Mouse (Mus musculus) lung, embryonic 14.5 days (tissue): ENCODE measurements at regions not wholly inside any gene's neighbourhood (a gene's known extent, or its start where the extent isn't known, plus 50 kb on each side); places are given as distances from the start of the nearest gene placed in this dataset.

Source experiments
- ATAC-seq: fragments of 200-750 bp; cut with Nextera tagmentation; 2 replicates; pipeline ENCODE4 v1.8.0; 2017; ENCODE audit warnings: mild to moderate bottlenecking, moderate TSS enrichment, moderate library complexity; ENCODE audit not compliant: insufficient read depth
- DNase-seq: peaks from one replicate; pipeline ENCODE4 v3.0.0-alpha.2; 2015
- H3K27ac ChIP-seq: fragments of 300-500 bp; sonication (generic); 2 replicates; pipeline ENCODE4 v1.5.1; 2014; ENCODE audit warnings: low read depth, mild to moderate bottlenecking, moderate library complexity
- H3K27me3 ChIP-seq: fragments of 300-500 bp; sonication (generic); 2 replicates; pipeline ENCODE4 v1.6.1; 2014; ENCODE audit warnings: low read length, control low read depth; ENCODE audit not compliant: insufficient read depth
- H3K36me3 ChIP-seq: fragments of 300-500 bp; sonication (generic); 2 replicates; pipeline ENCODE4 v1.6.1; 2014; ENCODE audit warnings: control low read depth; ENCODE audit not compliant: insufficient read depth
- H3K4me1 ChIP-seq: fragments of 300-500 bp; sonication (generic); 2 replicates; pipeline ENCODE4 v1.6.1; 2014; ENCODE audit warnings: antibody characterized with exemption, control low read depth; ENCODE audit not compliant: insufficient read depth
- H3K4me2 ChIP-seq: fragments of 300-500 bp; sonication (generic); 2 replicates; pipeline ENCODE4 v1.6.1; 2014; ENCODE audit warnings: mild to moderate bottlenecking
- H3K4me3 ChIP-seq: fragments of 300-500 bp; sonication (generic); 2 replicates; pipeline ENCODE4 v1.5.1; 2014; ENCODE audit warnings: low read depth, low read length
- H3K9ac ChIP-seq: fragments of 300-500 bp; sonication (generic); 2 replicates; pipeline ENCODE4 v1.6.1; 2014
- H3K9me3 ChIP-seq: fragments of 300-500 bp; sonication (generic); 2 replicates; pipeline ENCODE4 v1.6.1; 2016; ENCODE audit warnings: low read depth, low read length, control low read depth
- CTCF ChIP-seq: IDR thresholded peaks from 2 replicates; pipeline ENCODE4 v1.5.1; 2016; ENCODE audit warnings: antibody characterized with exemption, low read depth
- WGBS: fragments of 180-500 bp; shearing (Covaris S2); extraction: QIAGEN DNeasy Blood & Tissue Kit; methylation state at CpG from one replicate; pipeline ENCODE4 v1.1.7; 2014; 5-methylcytosine and 5-hydroxymethylcytosine counted together

GRCm38 (mm10) chr10:126422066-126422465, 456.1 kb downstream of the Lrig3 start:
- Histone ChIP-seq H3K9ac (no peak overlapping the region), H3K27me3 (no peaks in the 10 kb centered on the region), H3K4me3 (no peak overlapping the region), H3K27ac (no peak overlapping the region), H3K36me3 (no peaks in the 10 kb centered on the region), H3K4me1 (no peaks in the 10 kb centered on the region), H3K9me3 (no peaks in the 10 kb centered on the region), H3K4me2 (no peak overlapping the region)
- ATAC-seq (no peak), DNase-seq (peak; percentile 50)
- 40% methylated on average over 6 of the region's 6 CpGs for WGBS
- no peak for TF ChIP-seq CTCF

GRCm38 (mm10) chr10:126413786-126414185, 447.8 kb downstream of the Lrig3 start:
- Histone ChIP-seq H3K9me3 (no peaks in the 10 kb centered on the region), H3K27ac (no peak overlapping the region), H3K4me3 (no peak overlapping the region), H3K4me2 (no peak overlapping the region), H3K36me3 (no peaks in the 10 kb centered on the region), H3K9ac (no peak overlapping the region), H3K4me1 (no peaks in the 10 kb centered on the region), H3K27me3 (no peaks in the 10 kb centered on the region)
- ATAC-seq (no peak), DNase-seq (peak; percentile 2)
- 32% methylated on average over 7 of the region's 7 CpGs for WGBS
- TF ChIP-seq CTCF: no peak

- H3K4me3 ChIP-seq: no peak overlapping the region
- ATAC-seq: no peak
These were observed 426.3 kb downstream of the Lrig3 start for GRCm38 (mm10) chr10:126392235-126392634.

GRCm38 (mm10) chr10:126391770-126392169, 425.8 kb downstream of the Lrig3 start:
- no peak overlapping the region for H3K27ac ChIP-seq
- H3K27me3 ChIP-seq: no peaks in the 10 kb centered on the region
- no peak overlapping the region for H3K4me2 ChIP-seq
- H3K9ac ChIP-seq: no peak overlapping the region
- no peaks in the 10 kb centered on the region for H3K36me3 ChIP-seq
- no peak for TF ChIP-seq CTCF
- H3K4me3 ChIP-seq: no peak overlapping the region
- H3K4me1 ChIP-seq: no peaks in the 10 kb centered on the region
- peak; percentile 11 for DNase-seq
- WGBS: 36% methylated on average over 6 of the region's 6 CpGs
- no peaks in the 10 kb centered on the region for H3K9me3 ChIP-seq
- no peak for ATAC-seq

More at GRCm38 (mm10) chr10:126392235-126392634, 426.3 kb downstream of the Lrig3 start:
- WGBS: 57% methylated on average over 2 of the region's 3 CpGs
- DNase-seq: peak; percentile 6
- no peak for TF ChIP-seq CTCF
- Histone ChIP-seq H3K9ac (no peak overlapping the region), H3K27ac (no peak overlapping the region), H3K36me3 (no peaks in the 10 kb centered on the region), H3K27me3 (no peaks in the 10 kb centered on the region), H3K9me3 (no peaks in the 10 kb centered on the region), H3K4me1 (no peaks in the 10 kb centered on the region), H3K4me2 (no peak overlapping the region)

GRCm38 (mm10) chr10:126386430-126386829, 420.5 kb downstream of the Lrig3 start:
- Histone ChIP-seq H3K9me3 (no peaks in the 10 kb centered on the region), H3K9ac (no peak overlapping the region), H3K4me1 (no peaks in the 10 kb centered on the region), H3K27ac (no peak overlapping the region), H3K4me2 (no peak overlapping the region), H3K36me3 (no peaks in the 10 kb centered on the region), H3K4me3 (no peak overlapping the region), H3K27me3 (no peaks in the 10 kb centered on the region)
- peak; percentile 14 for DNase-seq
- no peak for ATAC-seq
- 68% methylated on average over 3 of the region's 3 CpGs for WGBS
- TF ChIP-seq CTCF: peak; percentile 31

- WGBS: 85% methylated on average over 6 of the region's 6 CpGs
- no peak for ATAC-seq
- no peak overlapping the region for H3K9ac ChIP-seq
These were observed 419.7 kb downstream of the Lrig3 start for GRCm38 (mm10) chr10:126385644-126386043.

GRCm38 (mm10) chr10:126380381-126380780, 414.4 kb downstream of the Lrig3 start:
- no peak overlapping the region for H3K4me3 ChIP-seq
- no peak overlapping the region for H3K27ac ChIP-seq
- no peak overlapping the region for H3K4me2 ChIP-seq
- no peaks in the 10 kb centered on the region for H3K9me3 ChIP-seq
- WGBS: 85% methylated on average over 2 of the region's 2 CpGs
- no peak for TF ChIP-seq CTCF
- no peaks in the 10 kb centered on the region for H3K27me3 ChIP-seq
- H3K36me3 ChIP-seq: no peaks in the 10 kb centered on the region
- H3K9ac ChIP-seq: no peak overlapping the region
- no peak for DNase-seq
- no peaks in the 10 kb centered on the region for H3K4me1 ChIP-seq
- ATAC-seq: no peak

More at GRCm38 (mm10) chr10:126385644-126386043, 419.7 kb downstream of the Lrig3 start:
- no peaks in the 10 kb centered on the region for H3K4me1 ChIP-seq
- DNase-seq: no peak
- H3K27ac ChIP-seq: no peak overlapping the region
- H3K27me3 ChIP-seq: no peaks in the 10 kb centered on the region
- no peak overlapping the region for H3K4me2 ChIP-seq
- H3K9me3 ChIP-seq: no peaks in the 10 kb centered on the region
- H3K36me3 ChIP-seq: no peaks in the 10 kb centered on the region
- no peak for TF ChIP-seq CTCF
- no peak overlapping the region for H3K4me3 ChIP-seq

- TF ChIP-seq CTCF: no peak
- Histone ChIP-seq H3K27me3 (no peaks in the 10 kb centered on the region), H3K4me1 (no peaks in the 10 kb centered on the region), H3K4me2 (no peak overlapping the region), H3K27ac (no peak overlapping the region), H3K9me3 (no peaks in the 10 kb centered on the region), H3K36me3 (no peaks in the 10 kb centered on the region), H3K4me3 (no peak overlapping the region), H3K9ac (no peak overlapping the region)
- peak; percentile 28; the same call in 1 of the 2 replicates for ATAC-seq
- DNase-seq: peak; percentile 9
- 29% methylated on average over 6 of the region's 6 CpGs for WGBS
These were observed 413.3 kb downstream of the Lrig3 start for GRCm38 (mm10) chr10:126379239-126379638.
